Mouse (Mus musculus) ES-Bruce4 (cell line): ENCODE measurements around the gene Zfp110. TPM values are rescaled to one million over a fixed set of nuclear protein-coding genes. Genes with fewer than 3 reads are reported as not detected.
"Not testable (repeated sequence)": the region's sequence is repeated elsewhere in the genome, so short reads cannot be mapped to it uniquely, and the experiment has no call there.

Experiments used
- H3K27ac ChIP-seq: 2 replicates; pipeline ENCODE4 v1.5.1; 2012; ENCODE audit warnings: low read length, inconsistent platforms; ENCODE audit not compliant: insufficient read depth
- H3K27me3 ChIP-seq: 2 replicates; pipeline ENCODE4 v1.6.1; 2012; ENCODE audit warnings: mild to moderate bottlenecking, low read length, inconsistent platforms; ENCODE audit not compliant: control insufficient read depth, poor library complexity, insufficient read depth, severe bottlenecking
- H3K36me3 ChIP-seq: 2 replicates; pipeline ENCODE4 v1.6.1; 2012; ENCODE audit warnings: inconsistent platforms, mild to moderate bottlenecking, low read length, moderate library complexity; ENCODE audit not compliant: control insufficient read depth, poor library complexity, insufficient read depth, severe bottlenecking
- H3K4me1 ChIP-seq: one replicate; pipeline ENCODE4 v1.8.1; 2011; ENCODE audit warnings: low read length; ENCODE audit not compliant: control insufficient read depth, insufficient read depth
- H3K4me3 ChIP-seq: 2 replicates; pipeline ENCODE4 v1.5.1; 2011; ENCODE audit warnings: low read depth, mild to moderate bottlenecking, low read length
- H3K9ac ChIP-seq: 2 replicates; pipeline ENCODE4 v1.6.1; 2012; ENCODE audit warnings: low read depth, mild to moderate bottlenecking, inconsistent platforms; ENCODE audit not compliant: poor library complexity, severe bottlenecking
- H3K9me3 ChIP-seq: replicated peaks from 2 replicates; pipeline ENCODE4 v1.6.1; 2012; ENCODE audit warnings: mild to moderate bottlenecking, low read length, inconsistent platforms; ENCODE audit not compliant: control insufficient read depth, poor library complexity, insufficient read depth, severe bottlenecking
- CTCF ChIP-seq: IDR thresholded peaks from one replicate; pipeline ENCODE4 v1.8.1; 2011; ENCODE audit warnings: low read depth, low read length
- EP300 ChIP-seq: IDR thresholded peaks from 2 replicates; pipeline ENCODE4 v1.6.1; 2011; ENCODE audit warnings: low read depth, low read length; ENCODE audit not compliant: insufficient read depth
- POLR2A ChIP-seq: IDR thresholded peaks from one replicate; pipeline ENCODE4 v1.8.1; 2011; ENCODE audit warnings: low read length; ENCODE audit not compliant: insufficient read depth
- polyA plus RNA-seq: library from polyadenylated mRNA; stranded (reverse); fragments of >200 nt; gene quantifications from 2 replicates; pipeline ENCODE4 v1.2.4, GENCODE M21; 2011; ENCODE audit warnings: low read depth; ENCODE audit not compliant: missing spikeins, insufficient read depth, insufficient read length

Gene Zfp110
- 29.0 and 36.1 TPM in 2 replicates for polyA plus RNA-seq

DNA sequence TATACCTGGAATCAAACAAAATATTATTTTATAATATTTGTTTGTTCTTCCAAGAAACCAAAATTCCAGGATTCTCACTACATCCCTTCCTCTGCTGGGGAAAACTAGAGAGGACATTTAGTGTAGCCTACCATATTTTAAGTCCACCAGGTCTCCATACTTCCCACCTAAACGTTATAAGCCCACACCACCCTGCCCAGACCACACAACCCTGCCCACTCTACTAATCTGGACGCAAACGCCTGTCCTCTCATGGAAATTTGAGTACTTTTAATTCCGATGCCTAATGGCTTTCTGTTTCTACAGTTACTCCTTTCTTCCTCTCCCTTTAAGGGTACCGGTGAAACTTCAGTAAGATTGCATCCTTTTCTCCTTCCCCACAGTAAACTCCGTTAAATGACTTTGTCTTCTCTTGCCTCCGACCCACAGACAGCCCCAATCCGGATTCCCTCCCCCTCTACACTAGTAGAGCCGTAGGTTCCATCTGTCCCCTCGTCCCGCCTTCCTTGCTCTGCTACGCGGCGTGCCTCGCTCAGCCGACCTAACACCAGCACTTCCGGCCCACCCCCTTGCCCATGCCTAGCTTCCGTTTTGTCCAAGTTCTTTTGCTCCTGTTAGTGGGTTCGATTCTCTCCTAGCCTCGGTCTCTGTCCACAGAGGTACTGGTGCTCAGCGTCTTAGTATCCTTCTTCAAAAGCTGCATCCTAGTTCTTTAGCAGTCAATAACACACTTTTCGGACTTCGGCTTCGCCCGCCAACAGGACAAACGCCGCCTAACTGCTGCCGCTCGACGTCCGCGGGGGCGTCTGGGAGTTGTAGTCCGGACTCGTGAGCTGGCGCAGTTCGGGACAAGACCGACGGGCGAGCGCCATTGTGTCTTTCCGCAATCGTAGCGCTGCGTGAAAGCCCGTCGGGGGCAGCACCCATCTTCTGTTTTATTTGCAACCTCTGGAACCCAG, at the start of gene Zfp110:
Gene Zfp110 (plus strand): TSS at position 600 of the 959 bp plus-strand sequence.
- peak within 1 kb of the TSS; percentile 87 for H3K27ac ChIP-seq
- H3K9ac ChIP-seq = peak within 1 kb of the TSS; percentile 88
- H3K27me3 ChIP-seq = no peaks in the 10 kb centered on the region
- H3K36me3 ChIP-seq = peaks cover 32% of the 10 kb centered on the region
- no peaks in the 10 kb centered on the region for H3K4me1 ChIP-seq
- TF ChIP-seq EP300 (0 out of 2 replicates have a peak, but pooled peaks have one; percentile 30), POLR2A (peak; percentile 81), CTCF (no peak)
- 0 out of 2 replicates have a peak, but pooled peaks cover 6% of the 10 kb centered on the region for H3K9me3 ChIP-seq
- H3K4me3 ChIP-seq = peak within 1 kb of the TSS; percentile 92

DNA sequence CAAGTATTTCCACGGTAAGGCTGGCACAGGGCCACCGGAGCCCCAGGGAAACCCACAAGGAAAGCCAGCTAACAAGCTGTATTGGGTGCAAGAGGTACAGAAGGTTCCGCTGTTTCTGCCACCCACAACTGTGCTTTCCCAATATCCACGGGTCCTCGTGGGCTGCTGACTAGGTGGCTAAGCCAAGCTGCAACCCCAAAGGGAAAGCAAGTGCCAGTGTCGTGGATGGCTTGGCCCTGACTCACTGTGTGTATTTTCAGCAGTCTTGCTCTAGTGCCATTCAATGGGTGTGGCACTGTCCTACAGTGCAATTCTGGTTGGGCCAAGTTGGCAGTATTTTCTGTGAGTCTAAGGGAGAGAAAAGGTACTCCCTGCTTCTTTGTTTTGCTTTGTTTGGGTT, 47.2 kb upstream of the Zfp110 start:
- no peak overlapping the region for H3K4me3 ChIP-seq
- H3K27me3 ChIP-seq = no peaks in the 10 kb centered on the region
- no peaks in the 10 kb centered on the region for H3K4me1 ChIP-seq
- no peak overlapping the region for H3K9ac ChIP-seq
- no peaks in the 10 kb centered on the region for H3K36me3 ChIP-seq
- no peak overlapping the region for H3K27ac ChIP-seq
- H3K9me3 ChIP-seq = no peaks in the 10 kb centered on the region
- TF ChIP-seq EP300 (no peak), POLR2A (no peak), CTCF (no peak)

DNA sequence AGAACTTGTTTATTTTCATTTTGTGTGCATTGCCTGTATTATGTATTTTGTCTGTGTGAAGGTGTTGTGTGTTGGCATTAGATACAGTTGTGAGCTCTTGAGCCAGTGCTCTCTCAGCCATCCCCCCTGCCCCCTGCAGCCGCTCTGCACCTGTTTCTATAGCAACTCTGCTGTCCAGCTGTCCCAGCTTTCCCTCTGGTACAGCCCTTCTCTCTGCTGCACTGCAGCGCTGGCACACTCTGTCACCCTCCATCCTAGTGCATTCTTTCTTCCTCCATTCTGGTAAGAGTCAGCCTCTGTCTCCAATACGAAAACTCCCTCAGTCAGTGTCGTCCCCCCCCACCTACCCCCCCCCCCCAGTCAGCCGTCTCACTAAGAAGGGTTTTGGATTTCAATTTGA, 46.5 kb upstream of the Zfp110 start:
- H3K27me3 ChIP-seq = no peaks in the 10 kb centered on the region
- no peak overlapping the region for H3K9ac ChIP-seq
- no peak overlapping the region for H3K4me3 ChIP-seq
- TF ChIP-seq EP300 (no peak), CTCF (no peak), POLR2A (no peak)
- no peaks in the 10 kb centered on the region for H3K4me1 ChIP-seq
- no peaks in the 10 kb centered on the region for H3K36me3 ChIP-seq
- H3K9me3 ChIP-seq = no peaks in the 10 kb centered on the region
- H3K27ac ChIP-seq = no peak overlapping the region

GRCm38 (mm10) chr7:12792624-12793023, 41.9 kb upstream of the Zfp110 start:
- H3K4me1 ChIP-seq, H3K36me3 ChIP-seq, H3K4me3 ChIP-seq, H3K9ac ChIP-seq, H3K27me3 ChIP-seq, H3K9me3 ChIP-seq, H3K27ac ChIP-seq: not testable (repeated sequence)

GRCm38 (mm10) chr7:12797971-12798370, 36.6 kb upstream of the Zfp110 start:
- H3K9me3 ChIP-seq = no peaks in the 10 kb centered on the region; the same call in 1 of the 2 replicates
- no peaks in the 10 kb centered on the region for H3K36me3 ChIP-seq
- H3K4me3 ChIP-seq = no peak overlapping the region
- TF ChIP-seq EP300 (no peak), CTCF (peak; percentile 46), POLR2A (no peak)
- H3K9ac ChIP-seq = no peak overlapping the region
- no peak overlapping the region for H3K27ac ChIP-seq
- H3K27me3 ChIP-seq = no peaks in the 10 kb centered on the region
- H3K4me1 ChIP-seq = no peaks in the 10 kb centered on the region

DNA sequence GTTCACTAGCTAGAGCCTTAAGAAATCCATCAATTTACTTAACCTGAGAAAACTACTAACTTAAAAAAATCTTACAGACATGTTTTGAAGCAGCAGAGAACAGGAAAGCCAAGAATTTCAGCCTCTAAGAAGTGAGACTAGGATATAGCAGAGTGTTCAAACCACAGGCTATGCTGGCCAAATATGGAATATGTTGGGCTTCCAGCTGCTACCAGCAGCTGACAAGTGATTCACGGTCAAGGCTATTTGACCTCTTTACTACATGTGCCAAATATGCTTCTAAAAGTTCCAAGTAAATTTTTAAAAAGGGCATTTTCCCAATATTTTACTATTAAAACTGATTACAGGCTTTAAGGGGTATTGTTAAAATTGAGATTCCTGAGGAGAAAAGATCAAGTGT, 35.0 kb upstream of the Zfp110 start:
- H3K36me3 ChIP-seq = no peaks in the 10 kb centered on the region
- no peak overlapping the region for H3K9ac ChIP-seq
- no peaks in the 10 kb centered on the region for H3K9me3 ChIP-seq
- H3K4me3 ChIP-seq = no peak overlapping the region
- H3K4me1 ChIP-seq = no peaks in the 10 kb centered on the region
- no peak overlapping the region for H3K27ac ChIP-seq
- no peaks in the 10 kb centered on the region for H3K27me3 ChIP-seq
- no peak for TF ChIP-seq EP300
- no peak for TF ChIP-seq CTCF
- no peak for TF ChIP-seq POLR2A
